Mouse (Mus musculus) bone marrow macrophage, adult 2 months (primary cell): ENCODE data around the gene Bcam.

Experiments
- CTCF ChIP-seq: IDR thresholded peaks from 2 replicates; pipeline ENCODE4 v1.5.1; 2012; ENCODE audit warnings: low read depth, mild to moderate bottlenecking, low read length, moderate library complexity
- POLR2A ChIP-seq: IDR thresholded peaks from 2 replicates; pipeline ENCODE4 v1.6.1; 2012; ENCODE audit warnings: mild to moderate bottlenecking, low read depth, low read length, borderline replicate concordance

- TF ChIP-seq POLR2A, result no peak
- TF ChIP-seq CTCF, result no peak
Observed at GRCm38 (mm10) chr7:19781741-19782140, 10.9 kb upstream of the Bcam start.
